Mouse (Mus musculus): Measurements from ENCODE around the gene Wdr46. TPM values are rescaled to one million over a fixed set of nuclear protein-coding genes. Genes with fewer than 3 reads are reported as not detected.
A peak's percentile ranks its signal among the peaks of the same experiment; 100 is the strongest.

Wdr46 gene
- polyA plus RNA-seq, 1 experiment: 20.5 TPM

GRCm38 (mm10) chr17:33968489-33968888 lies 28.0 kb downstream of the Wdr46 start:
- WGBS: 2% methylated on average over 9 of the region's 9 CpGs
- TF ChIP-seq POLR2A (IDR thresholded peaks at IDR 0.05; ENCODE audit: low read depth, low read length) (no peak), CTCF (IDR thresholded peaks at IDR 0.05; ENCODE audit: extremely low read depth, insufficient read depth, insufficient read length, insufficient replicate concordance) (peak; percentile 93)
- H3K27me3 ChIP-seq (ENCODE audit: control insufficient read depth, insufficient read depth, low read length): no peaks in the 10 kb centered on the region
- H3K27ac ChIP-seq (ENCODE audit: insufficient read depth, low read length): no peak overlapping the region
- H3K4me1 ChIP-seq (ENCODE audit: control insufficient read depth, insufficient read depth, insufficient read length): no peaks in the 10 kb centered on the region
- peaks cover 8% of the 10 kb centered on the region for H3K36me3 ChIP-seq (ENCODE audit: control insufficient read depth, insufficient read depth, low read length)
- no peak overlapping the region for H3K4me3 ChIP-seq (ENCODE audit: extremely low read depth, insufficient read depth, insufficient read length)
- peak; percentile 69 to 73 for DNase-seq (ENCODE audit: low read depth in 1 of 2, low spot score in 2 of 2)

GRCm38 (mm10) chr17:33968927-33969326 lies 28.5 kb downstream of the Wdr46 start:
- no peak overlapping the region for H3K27ac ChIP-seq (ENCODE audit: insufficient read depth, low read length)
- no peak overlapping the region for H3K4me3 ChIP-seq (ENCODE audit: extremely low read depth, insufficient read depth, insufficient read length)
- DNase-seq (ENCODE audit: low read depth in 1 of 2, low spot score in 2 of 2): peak in 1 of 2 experiments; percentile 72
- no peaks in the 10 kb centered on the region for H3K27me3 ChIP-seq (ENCODE audit: control insufficient read depth, insufficient read depth, low read length)
- no peaks in the 10 kb centered on the region for H3K4me1 ChIP-seq (ENCODE audit: control insufficient read depth, insufficient read depth, insufficient read length)
- 32% methylated on average over 5 of the region's 5 CpGs for WGBS
- TF ChIP-seq POLR2A (IDR thresholded peaks at IDR 0.05; ENCODE audit: low read depth, low read length) (no peak), CTCF (IDR thresholded peaks at IDR 0.05; ENCODE audit: extremely low read depth, insufficient read depth, insufficient read length, insufficient replicate concordance) (peak; percentile 16; the same call in 1 of the 2 replicates)
- H3K36me3 ChIP-seq (ENCODE audit: control insufficient read depth, insufficient read depth, low read length): peaks cover 9% of the 10 kb centered on the region

- TF ChIP-seq POLR2A (IDR thresholded peaks at IDR 0.05; ENCODE audit: low read depth, low read length) (no peak), CTCF (IDR thresholded peaks at IDR 0.05; ENCODE audit: extremely low read depth, insufficient read depth, insufficient read length, insufficient replicate concordance) (no peak)
- Histone ChIP-seq H3K27ac (ENCODE audit: insufficient read depth, low read length) (no peak overlapping the region), H3K36me3 (ENCODE audit: control insufficient read depth, insufficient read depth, low read length) (peaks cover 9% of the 10 kb centered on the region), H3K4me1 (ENCODE audit: control insufficient read depth, insufficient read depth, insufficient read length) (no peaks in the 10 kb centered on the region), H3K4me3 (ENCODE audit: extremely low read depth, insufficient read depth, insufficient read length) (no peak overlapping the region), H3K27me3 (ENCODE audit: control insufficient read depth, insufficient read depth, low read length) (no peaks in the 10 kb centered on the region)
- DNase-seq (ENCODE audit: low read depth in 1 of 2, low spot score in 2 of 2): no peak
- WGBS: 87% methylated on average over 4 of the region's 4 CpGs
Observed at GRCm38 (mm10) chr17:33969394-33969793, 28.9 kb downstream of the Wdr46 start.

GRCm38 (mm10) chr17:33972691-33973090 lies 32.2 kb downstream of the Wdr46 start:
- Histone ChIP-seq H3K4me1 (ENCODE audit: control insufficient read depth, insufficient read depth, insufficient read length) (peaks cover 2% of the 10 kb centered on the region), H3K27me3 (ENCODE audit: control insufficient read depth, insufficient read depth, low read length) (no peaks in the 10 kb centered on the region), H3K36me3 (ENCODE audit: control insufficient read depth, insufficient read depth, low read length) (peaks cover 5% of the 10 kb centered on the region; the same call in 1 of the 2 replicates), H3K4me3 (ENCODE audit: extremely low read depth, insufficient read depth, insufficient read length) (no peak overlapping the region), H3K27ac (ENCODE audit: insufficient read depth, low read length) (no peak overlapping the region)
- no peak for DNase-seq (ENCODE audit: low read depth in 1 of 2, low spot score in 2 of 2)
- 21% methylated on average over 1 of the region's 1 CpGs for whole genome bisulfite sequencing
- TF ChIP-seq POLR2A (IDR thresholded peaks at IDR 0.05; ENCODE audit: low read depth, low read length) (no peak), CTCF (IDR thresholded peaks at IDR 0.05; ENCODE audit: extremely low read depth, insufficient read depth, insufficient read length, insufficient replicate concordance) (no peak)

GRCm38 (mm10) chr17:33973572-33973971 lies 33.1 kb downstream of the Wdr46 start:
- no peak overlapping the region for H3K27ac ChIP-seq (ENCODE audit: insufficient read depth, low read length)
- H3K36me3 ChIP-seq (ENCODE audit: control insufficient read depth, insufficient read depth, low read length): peaks cover 5% of the 10 kb centered on the region; the same call in 1 of the 2 replicates
- 79% methylated on average over 3 of the region's 3 CpGs for WGBS
- H3K4me1 ChIP-seq (ENCODE audit: control insufficient read depth, insufficient read depth, insufficient read length): peaks cover 2% of the 10 kb centered on the region
- no peak for DNase-seq (ENCODE audit: low read depth in 1 of 2, low spot score in 2 of 2)
- no peak overlapping the region for H3K4me3 ChIP-seq (ENCODE audit: extremely low read depth, insufficient read depth, insufficient read length)
- no peaks in the 10 kb centered on the region for H3K27me3 ChIP-seq (ENCODE audit: control insufficient read depth, insufficient read depth, low read length)
- TF ChIP-seq POLR2A (IDR thresholded peaks at IDR 0.05; ENCODE audit: low read depth, low read length) (no peak), CTCF (IDR thresholded peaks at IDR 0.05; ENCODE audit: extremely low read depth, insufficient read depth, insufficient read length, insufficient replicate concordance) (no peak)

DNA sequence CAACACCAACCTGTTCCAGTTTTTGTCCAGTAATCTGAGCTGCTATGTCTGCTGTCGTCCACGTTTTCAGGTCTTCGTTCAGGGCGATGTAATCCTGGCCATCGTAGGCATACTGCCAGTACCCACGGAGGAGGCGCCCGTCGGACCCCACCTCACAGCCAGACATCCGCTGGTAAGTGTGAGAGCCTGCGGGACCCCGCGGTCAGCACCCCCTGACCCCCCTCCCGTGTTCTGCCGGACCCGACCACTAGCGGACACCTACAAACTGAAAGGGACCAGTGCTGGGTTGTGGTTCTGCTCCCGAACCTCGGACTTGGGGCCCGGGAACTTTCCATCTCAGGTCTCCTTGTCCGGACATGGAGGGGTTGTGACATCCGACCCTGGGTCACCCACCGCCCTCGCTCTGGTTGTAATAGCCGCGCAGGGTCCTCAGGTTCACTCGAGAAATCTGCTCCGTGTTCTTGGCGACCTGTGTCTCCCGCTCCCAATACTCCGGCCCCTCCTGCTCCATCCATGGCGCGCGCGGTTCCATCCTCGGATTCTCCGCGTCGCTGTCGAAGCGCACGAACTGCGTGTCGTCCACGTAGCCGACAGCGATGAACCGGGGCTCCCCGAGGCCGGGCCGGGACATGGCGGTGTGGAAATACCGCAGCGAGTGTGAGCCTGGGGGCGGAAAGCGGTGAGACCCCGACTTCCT lies 37.5 kb downstream of the Wdr46 start:
- DNase-seq (ENCODE audit: low read depth in 1 of 2, low spot score in 2 of 2): no peak
- TF ChIP-seq POLR2A (IDR thresholded peaks at IDR 0.05; ENCODE audit: low read depth, low read length): no peak
- TF ChIP-seq CTCF (IDR thresholded peaks at IDR 0.05; ENCODE audit: extremely low read depth, insufficient read depth, insufficient read length, insufficient replicate concordance): no peak
- Histone ChIP-seq H3K4me3 (ENCODE audit: extremely low read depth, insufficient read depth, insufficient read length) (peak overlapping the region; percentile 75), H3K27ac (ENCODE audit: insufficient read depth, low read length) (peak overlapping the region; percentile 93), H3K36me3 (ENCODE audit: control insufficient read depth, insufficient read depth, low read length) (peaks cover 5% of the 10 kb centered on the region; the same call in 1 of the 2 replicates), H3K27me3 (ENCODE audit: control insufficient read depth, insufficient read depth, low read length) (no peaks in the 10 kb centered on the region), H3K4me1 (ENCODE audit: control insufficient read depth, insufficient read depth, insufficient read length) (peaks cover 22% of the 10 kb centered on the region)
- 9% methylated on average over 57 of the region's 57 CpGs for WGBS

GRCm38 (mm10) chr17:33978631-33979031 lies 38.2 kb downstream of the Wdr46 start:
- Histone ChIP-seq H3K4me1 (ENCODE audit: control insufficient read depth, insufficient read depth, insufficient read length) (peaks cover 22% of the 10 kb centered on the region), H3K27me3 (ENCODE audit: control insufficient read depth, insufficient read depth, low read length) (no peaks in the 10 kb centered on the region), H3K36me3 (ENCODE audit: control insufficient read depth, insufficient read depth, low read length) (peaks cover 3% of the 10 kb centered on the region; the same call in 1 of the 2 replicates), H3K4me3 (ENCODE audit: extremely low read depth, insufficient read depth, insufficient read length) (peak overlapping the region; percentile 75), H3K27ac (ENCODE audit: insufficient read depth, low read length) (peak overlapping the region; percentile 93)
- TF ChIP-seq CTCF (IDR thresholded peaks at IDR 0.05; ENCODE audit: extremely low read depth, insufficient read depth, insufficient read length, insufficient replicate concordance) (no peak), POLR2A (IDR thresholded peaks at IDR 0.05; ENCODE audit: low read depth, low read length) (peak; percentile 77)
- WGBS: 1% methylated on average over 17 of the region's 17 CpGs
- DNase-seq (ENCODE audit: low read depth in 1 of 2, low spot score in 2 of 2): peak; percentile 89 to 94
